Mouse (Mus musculus) midbrain, embryonic 14.5 days (tissue): ENCODE results near the gene Kcnk3. TPM values are rescaled to one million over a fixed set of nuclear protein-coding genes. Genes with fewer than 3 reads are reported as not detected.

Source experiments
- ATAC-seq: fragments of 200-750 bp; cut with Nextera tagmentation; 2 replicates; pipeline ENCODE4 v1.8.0; 2017; ENCODE audit warnings: moderate number of reproducible peaks, moderate library complexity; ENCODE audit not compliant: low FRiP score, low TSS enrichment
- DNase-seq: peaks from one replicate; pipeline ENCODE4 v3.0.0-alpha.2; 2015
- H3K27ac ChIP-seq: fragments of 300-500 bp; sonication (generic); replicated peaks from 2 replicates; pipeline ENCODE4 v1.5.1; 2014; ENCODE audit warnings: mild to moderate bottlenecking, low read depth, low read length, moderate library complexity
- H3K27me3 ChIP-seq: fragments of 300-500 bp; sonication (generic); 2 replicates; pipeline ENCODE4 v1.6.1; 2014; ENCODE audit warnings: low read length, control low read depth, mixed read lengths; ENCODE audit not compliant: control insufficient read depth, insufficient read depth
- H3K36me3 ChIP-seq: fragments of 300-500 bp; sonication (generic); 2 replicates; pipeline ENCODE4 v1.6.1; 2014; ENCODE audit warnings: low read length, control low read depth; ENCODE audit not compliant: control insufficient read depth, insufficient read depth
- H3K4me1 ChIP-seq: fragments of 300-500 bp; sonication (generic); 2 replicates; pipeline ENCODE4 v1.6.1; 2014; ENCODE audit warnings: mild to moderate bottlenecking, antibody characterized with exemption, low read length, control low read depth; ENCODE audit not compliant: control insufficient read depth, insufficient read depth
- H3K4me2 ChIP-seq: fragments of 300-500 bp; sonication (generic); 2 replicates; pipeline ENCODE4 v1.6.1; 2014; ENCODE audit warnings: mild to moderate bottlenecking, low read length, moderate library complexity
- H3K4me3 ChIP-seq: fragments of 300-500 bp; sonication (generic); replicated peaks from 2 replicates; pipeline ENCODE4 v1.5.1; 2014; ENCODE audit warnings: low read depth, low read length
- H3K9ac ChIP-seq: fragments of 300-500 bp; sonication (generic); replicated peaks from 2 replicates; pipeline ENCODE4 v1.6.1; 2014; ENCODE audit warnings: mild to moderate bottlenecking, low read length, moderate library complexity
- H3K9me3 ChIP-seq: fragments of 300-500 bp; sonication (generic); 2 replicates; pipeline ENCODE4 v1.6.1; 2016; ENCODE audit warnings: low read length, control low read depth, mixed read lengths; ENCODE audit not compliant: control insufficient read depth
- WGBS: fragments of 180-500 bp; shearing (Covaris S2); extraction: QIAGEN DNeasy Blood & Tissue Kit; methylation state at CpG from one replicate; pipeline ENCODE4 v1.1.7; 2014; 5-methylcytosine and 5-hydroxymethylcytosine counted together
- microRNA-seq: library from miRNA; unstranded; fragments of <30 nt; microRNA quantifications from one replicate; pipeline ENCODE4, GENCODE M21; 2016
- polyA plus RNA-seq: library from polyadenylated mRNA; unstranded; fragments of >200 nt; fragmentation: Nextera tagmentation; extraction: Ambion mirVana; gene quantifications from 2 replicates; pipeline ENCODE4 v1.2.1, GENCODE M21; 2014

Kcnk3 gene
- polyA plus RNA-seq, 1 experiment from 2014 or later = 4.7 TPM

GRCm38 (mm10) chr5:30668637-30669495, 80.9 kb downstream of the Kcnk3 start:
- no peaks in the 10 kb centered on the region for H3K9me3 ChIP-seq
- H3K9ac ChIP-seq = no peak overlapping the region
- ATAC-seq (no peak), DNase-seq (no peak)
- 95% methylated on average over 9 of the region's 9 CpGs for WGBS
- no peak overlapping the region for H3K27ac ChIP-seq
- no peak overlapping the region for H3K4me3 ChIP-seq
- H3K36me3 ChIP-seq = peaks cover 14% of the 10 kb centered on the region; the same call in 1 of the 2 replicates
- 0 out of 2 replicates have a peak, but pooled peaks cover 6% of the 10 kb centered on the region for H3K4me1 ChIP-seq
- H3K4me2 ChIP-seq = no peak overlapping the region
- no peaks in the 10 kb centered on the region for H3K27me3 ChIP-seq

DNA sequence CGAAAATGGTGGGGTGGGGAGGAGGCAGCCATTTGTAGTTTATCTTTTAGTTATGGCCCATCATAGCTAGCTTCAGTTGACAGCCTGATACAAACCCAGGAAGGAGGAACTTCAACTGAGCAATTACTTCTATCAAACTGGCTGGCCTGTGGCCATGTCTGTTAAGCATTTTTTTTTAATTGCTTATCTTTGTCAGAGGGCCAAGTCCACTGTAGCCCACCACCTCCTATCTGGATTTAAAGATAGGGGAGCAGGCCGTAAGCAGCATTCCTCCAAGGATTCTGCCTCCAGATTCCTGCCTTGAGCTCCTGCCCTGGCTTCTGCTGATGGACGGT, 81.5 kb downstream of the Kcnk3 start:
- peaks cover 14% of the 10 kb centered on the region; the same call in 1 of the 2 replicates for H3K36me3 ChIP-seq
- H3K27ac ChIP-seq = no peak overlapping the region
- DNase-seq = no peak
- 0 out of 2 replicates have a peak, but pooled peaks cover 6% of the 10 kb centered on the region for H3K4me1 ChIP-seq
- no peak overlapping the region for H3K9ac ChIP-seq
- ATAC-seq = no peak
- 89% methylated on average over 3 of the region's 3 CpGs for WGBS
- no peaks in the 10 kb centered on the region for H3K9me3 ChIP-seq
- H3K4me3 ChIP-seq = no peak overlapping the region
- no peak overlapping the region for H3K4me2 ChIP-seq
- no peaks in the 10 kb centered on the region for H3K27me3 ChIP-seq

DNA sequence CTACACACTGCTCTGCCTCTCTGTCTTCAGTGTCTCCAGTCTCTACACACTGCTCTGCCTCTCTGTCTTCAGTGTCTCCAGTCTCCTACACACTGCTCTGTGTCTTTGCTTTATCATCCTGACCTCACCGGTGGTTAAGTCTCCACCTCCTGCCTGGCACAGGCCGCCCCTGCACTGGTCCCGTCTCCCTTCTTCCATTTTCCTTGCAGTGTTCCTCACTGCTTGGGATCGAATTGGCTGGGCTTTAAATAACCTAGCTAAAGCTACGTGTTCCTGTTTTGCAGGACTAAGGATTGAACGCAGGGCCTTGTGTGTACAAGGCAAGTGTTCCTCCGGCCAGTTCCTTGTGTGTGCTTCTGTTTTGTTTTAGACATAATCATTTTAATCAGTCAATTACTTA, 82.1 kb downstream of the Kcnk3 start:
- peaks cover 18% of the 10 kb centered on the region; the same call in 1 of the 2 replicates for H3K36me3 ChIP-seq
- no peak overlapping the region for H3K4me3 ChIP-seq
- no peak overlapping the region for H3K27ac ChIP-seq
- no peaks in the 10 kb centered on the region for H3K27me3 ChIP-seq
- 92% methylated on average over 7 of the region's 7 CpGs for WGBS
- no peaks in the 10 kb centered on the region for H3K9me3 ChIP-seq
- DNase-seq (no peak), ATAC-seq (no peak)
- no peak overlapping the region for H3K4me2 ChIP-seq
- H3K9ac ChIP-seq = no peak overlapping the region
- H3K4me1 ChIP-seq = 0 out of 2 replicates have a peak, but pooled peaks cover 6% of the 10 kb centered on the region

GRCm38 (mm10) chr5:30674001-30674400, 86.0 kb downstream of the Kcnk3 start:
- Histone ChIP-seq H3K4me1 (no peaks in the 10 kb centered on the region), H3K9ac (no peak overlapping the region), H3K27ac (no peak overlapping the region), H3K4me3 (no peak overlapping the region), H3K9me3 (no peaks in the 10 kb centered on the region), H3K4me2 (no peak overlapping the region), H3K27me3 (no peaks in the 10 kb centered on the region), H3K36me3 (peaks cover 22% of the 10 kb centered on the region; the same call in 1 of the 2 replicates)
- ATAC-seq = no peak
- no peak for DNase-seq
- 87% methylated on average over 7 of the region's 7 CpGs for WGBS

Small RNA genes within 50 kb of the gene (microRNA-seq; reads per million reads assigned to microRNA genes)
- gene Mir5625 = not detected

Other genes starting within 250 kb of the Kcnk3 start
- 2.7 and 3.3 TPM in 2 replicates for gene Otof, start 126.2 kb upstream of the Kcnk3 start, polyA plus RNA-seq
- gene 1700001C02Rik, start 122.1 kb upstream of the Kcnk3 start, polyA plus RNA-seq = 0.41 and 1.2 TPM in 2 replicates
- not detected in 2 replicates for gene Cib4, start 42.3 kb upstream of the Kcnk3 start, polyA plus RNA-seq
- gene Slc35f6, start 59.8 kb downstream of the Kcnk3 start, polyA plus RNA-seq = 26.6 and 33.9 TPM in 2 replicates
- 40.0 and 65.3 TPM in 2 replicates for gene Cenpa, start 78.6 kb downstream of the Kcnk3 start, polyA plus RNA-seq
- gene Dpysl5, start 123.4 kb downstream of the Kcnk3 start, polyA plus RNA-seq = 219 and 240 TPM in 2 replicates
- 125 and 129 TPM in 2 replicates for gene Mapre3, start 226.5 kb downstream of the Kcnk3 start, polyA plus RNA-seq